Mouse (Mus musculus) liver, adult 2 months (tissue): Measurements from ENCODE around the gene Idnk. TPM values are rescaled to one million over a fixed set of nuclear protein-coding genes. Genes with fewer than 3 reads are reported as not detected.
A peak's percentile ranks its signal among the peaks of the same experiment; 100 is the strongest.

Source experiments
- DNase-seq: peaks from one replicate; pipeline ENCODE4 v3.0.0-alpha.2; 2011; ENCODE audit warnings: low read depth, low spot score; ENCODE audit errors: extremely low read depth
- H3K27ac ChIP-seq: fragments of 200-500 bp; replicated peaks from 2 replicates; pipeline ENCODE4 v1.5.1; 2012; ENCODE audit warnings: low read depth, mild to moderate bottlenecking, control low read depth, inconsistent platforms, low read length; ENCODE audit not compliant: insufficient read depth
- H3K27me3 ChIP-seq: fragments of 200-500 bp; 2 replicates; pipeline ENCODE4 v1.6.1; 2012; ENCODE audit warnings: mild to moderate bottlenecking, moderate library complexity, low read length, inconsistent platforms; ENCODE audit not compliant: control insufficient read depth, insufficient read depth
- H3K36me3 ChIP-seq: fragments of 200-500 bp; 2 replicates; pipeline ENCODE4 v1.6.1; 2012; ENCODE audit warnings: low read length, inconsistent platforms; ENCODE audit not compliant: control insufficient read depth, insufficient read depth
- H3K4me1 ChIP-seq: fragments of 200-500 bp; 2 replicates; pipeline ENCODE4 v1.6.1; 2011; ENCODE audit warnings: low read length; ENCODE audit not compliant: control insufficient read depth, insufficient read depth
- H3K4me3 ChIP-seq: fragments of 200-500 bp; 2 replicates; pipeline ENCODE4 v1.5.1; 2011; ENCODE audit warnings: low read depth, mild to moderate bottlenecking, control low read depth, low read length, moderate library complexity; ENCODE audit not compliant: insufficient read depth
- H3K79me2 ChIP-seq: fragments of 200-500 bp; 2 replicates; pipeline ENCODE4 v1.6.1; 2012; ENCODE audit warnings: inconsistent platforms, mild to moderate bottlenecking, low read length, moderate library complexity; ENCODE audit not compliant: control insufficient read depth, insufficient read depth
- H3K9ac ChIP-seq: fragments of 200-500 bp; 2 replicates; pipeline ENCODE4 v1.6.1; 2012; ENCODE audit warnings: low read depth, mild to moderate bottlenecking, control low read depth, inconsistent platforms, low read length
- CTCF ChIP-seq: fragments of 200-500 bp; IDR thresholded peaks from 2 replicates; pipeline ENCODE4 v1.5.1; 2011; ENCODE audit warnings: low read depth, low read length, control low read depth
- POLR2A ChIP-seq: fragments of 200-500 bp; IDR thresholded peaks from 2 replicates; pipeline ENCODE4 v1.6.1; 2011; ENCODE audit warnings: low read length, control low read depth; ENCODE audit not compliant: insufficient read depth; ENCODE audit errors: extremely low read depth
- WGBS: fragments of 180-500 bp; shearing (Covaris S2); methylation state at CpG from one replicate; pipeline ENCODE4 v1.1.7; 2018; 5-methylcytosine and 5-hydroxymethylcytosine counted together
- polyA plus RNA-seq: library from polyadenylated mRNA; depleted of rRNA; stranded (reverse); fragments of >200 nt; gene quantifications from 2 replicates; pipeline ENCODE4 v1.2.3, GENCODE M21; 2012
- total RNA-seq: library from RNA; depleted of rRNA; stranded (reverse); fragments of >200 nt; gene quantifications from 2 replicates; pipeline ENCODE4 v1.2.3, GENCODE M21; 2014

The Idnk gene
- total and polyA plus RNA-seq, 2 experiments = 26.9 to 34.5 TPM

DNA sequence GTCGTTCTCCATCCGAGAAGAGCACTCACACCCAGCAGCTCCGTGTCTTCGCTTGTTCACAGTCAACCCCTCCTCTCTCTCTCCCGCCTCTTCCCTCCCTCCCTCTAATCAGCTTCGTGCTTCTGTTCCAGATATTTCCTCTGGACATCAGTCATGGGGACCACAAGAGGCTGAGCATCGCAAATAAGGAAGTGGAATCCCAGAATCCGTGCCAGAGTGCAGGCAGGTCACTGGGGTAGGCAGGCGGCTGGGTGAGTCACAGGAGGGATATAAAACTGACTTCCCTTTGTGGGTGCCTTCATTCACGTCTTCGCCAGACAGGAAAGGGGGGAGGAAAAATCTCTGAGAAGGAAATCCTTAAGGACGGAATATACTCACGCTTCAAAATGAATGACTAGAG is 42.2 kb upstream of the Idnk start:
- H3K4me1 ChIP-seq = no peaks in the 10 kb centered on the region
- 68% methylated on average over 13 of the region's 13 CpGs for WGBS
- H3K27me3 ChIP-seq = no peaks in the 10 kb centered on the region
- no peaks in the 10 kb centered on the region for H3K36me3 ChIP-seq
- no peak overlapping the region for H3K9ac ChIP-seq
- TF ChIP-seq CTCF = no peak
- TF ChIP-seq POLR2A = no peak
- peak; percentile 46 for DNase-seq
- no peak overlapping the region for H3K4me3 ChIP-seq
- H3K27ac ChIP-seq = no peak overlapping the region
- peaks cover 19% of the 10 kb centered on the region; the same call in 1 of the 2 replicates for H3K79me2 ChIP-seq

DNA sequence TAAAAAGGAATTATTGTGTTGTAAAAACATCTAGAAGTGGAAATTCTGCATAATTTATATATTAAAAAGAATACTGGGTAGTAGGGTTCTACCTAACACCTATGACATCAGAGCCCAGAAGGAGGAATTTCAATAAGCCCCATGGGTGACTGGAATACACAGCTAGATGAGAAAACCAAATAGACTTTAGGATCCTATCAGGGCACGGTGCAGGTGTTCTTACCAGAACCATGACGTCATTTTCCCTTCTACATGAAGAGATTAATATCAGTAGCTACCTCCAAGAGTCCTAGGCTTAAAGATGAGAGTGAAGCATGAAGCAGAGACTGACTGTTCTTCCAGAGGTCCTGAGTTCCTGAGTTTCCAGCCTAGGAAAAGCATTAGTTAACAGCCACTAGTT is 40.6 kb upstream of the Idnk start:
- no peak for DNase-seq
- 72% methylated on average over 2 of the region's 2 CpGs for WGBS
- H3K4me1 ChIP-seq = peaks cover 3% of the 10 kb centered on the region; the same call in 1 of the 2 replicates
- no peak overlapping the region for H3K4me3 ChIP-seq
- H3K36me3 ChIP-seq = no peaks in the 10 kb centered on the region
- no peak for TF ChIP-seq CTCF
- TF ChIP-seq POLR2A = no peak
- H3K27ac ChIP-seq = no peak overlapping the region
- H3K27me3 ChIP-seq = no peaks in the 10 kb centered on the region
- H3K79me2 ChIP-seq = peaks cover 25% of the 10 kb centered on the region; the same call in 1 of the 2 replicates
- no peak overlapping the region for H3K9ac ChIP-seq

DNA sequence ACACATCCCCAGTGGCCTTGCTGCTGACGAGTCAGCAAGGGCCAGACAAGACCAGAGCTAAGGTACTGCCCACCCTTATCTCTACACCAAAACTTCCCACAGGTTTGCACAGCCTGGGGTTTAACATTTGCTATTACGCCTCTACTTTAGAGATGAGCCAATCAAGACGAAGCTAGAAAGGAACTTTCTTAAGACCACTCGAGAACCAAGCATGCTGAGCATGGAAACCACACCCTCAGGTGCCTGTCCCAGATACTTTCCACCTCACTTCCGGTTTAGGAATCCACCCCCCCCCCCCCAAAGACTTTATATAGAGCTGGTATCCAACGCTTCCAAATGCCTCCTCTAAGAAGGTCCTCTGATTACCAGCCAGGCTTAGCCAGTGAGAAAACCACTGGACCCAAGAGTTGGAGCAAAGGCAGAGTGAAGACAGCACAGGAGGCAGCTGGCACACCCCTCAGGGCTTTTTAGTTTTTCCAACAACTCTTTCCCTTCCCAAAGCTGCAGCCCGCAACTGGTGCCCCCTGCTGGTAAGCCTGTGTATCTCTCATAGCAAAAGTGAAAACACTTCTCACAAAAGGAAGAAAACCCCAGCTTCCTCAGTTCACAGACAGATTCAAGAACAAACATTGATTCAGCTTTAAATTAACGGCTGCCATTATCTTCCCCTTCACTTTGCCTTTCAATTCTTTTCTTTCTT is 40.0 kb upstream of the Idnk start:
- TF ChIP-seq POLR2A (no peak), CTCF (peak; percentile 74)
- Histone ChIP-seq H3K4me3 (no peak overlapping the region), H3K9ac (no peak overlapping the region), H3K27ac (no peak overlapping the region), H3K4me1 (peaks cover 7% of the 10 kb centered on the region), H3K36me3 (no peaks in the 10 kb centered on the region), H3K27me3 (no peaks in the 10 kb centered on the region), H3K79me2 (peaks cover 25% of the 10 kb centered on the region; the same call in 1 of the 2 replicates)
- no peak for DNase-seq
- 67% methylated on average over 8 of the region's 8 CpGs for WGBS

DNA sequence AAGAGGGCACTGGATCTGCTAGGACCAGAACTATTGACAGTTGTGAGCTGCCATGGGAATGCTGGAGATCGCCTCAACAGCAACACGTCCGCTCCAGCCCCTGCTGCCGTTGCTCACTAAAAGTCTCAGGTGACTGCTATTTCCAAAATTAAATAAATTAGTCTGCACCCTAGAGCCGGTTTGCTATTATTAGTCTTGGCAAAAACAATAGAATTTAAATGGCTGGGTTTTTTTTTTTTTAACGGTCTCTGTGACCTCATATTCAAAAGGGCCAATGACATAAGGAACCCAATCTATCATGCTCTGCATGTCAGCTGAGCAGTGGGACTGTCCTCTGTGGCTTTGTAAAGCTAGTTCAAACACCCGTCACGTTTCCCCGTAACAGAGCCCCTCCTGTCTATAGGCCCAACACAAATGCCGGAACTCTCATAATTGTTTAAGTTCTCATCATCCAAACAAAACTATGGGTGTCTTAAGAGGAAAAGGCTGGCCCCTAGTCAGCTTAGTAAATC is 34.6 kb upstream of the Idnk start:
- peak overlapping the region; percentile 46 for H3K4me3 ChIP-seq
- WGBS = 22% methylated on average over 10 of the region's 10 CpGs
- no peak for TF ChIP-seq CTCF
- 0 out of 2 replicates have a peak, but pooled peaks have one; percentile 10 for TF ChIP-seq POLR2A
- no peaks in the 10 kb centered on the region for H3K27me3 ChIP-seq
- peak overlapping the region; percentile 90 for H3K27ac ChIP-seq
- H3K4me1 ChIP-seq = peaks cover 19% of the 10 kb centered on the region
- DNase-seq = peak; percentile 76
- H3K36me3 ChIP-seq = peaks cover 2% of the 10 kb centered on the region; the same call in 1 of the 2 replicates
- peak overlapping the region; percentile 66 for H3K9ac ChIP-seq
- H3K79me2 ChIP-seq = peaks cover 24% of the 10 kb centered on the region

DNA sequence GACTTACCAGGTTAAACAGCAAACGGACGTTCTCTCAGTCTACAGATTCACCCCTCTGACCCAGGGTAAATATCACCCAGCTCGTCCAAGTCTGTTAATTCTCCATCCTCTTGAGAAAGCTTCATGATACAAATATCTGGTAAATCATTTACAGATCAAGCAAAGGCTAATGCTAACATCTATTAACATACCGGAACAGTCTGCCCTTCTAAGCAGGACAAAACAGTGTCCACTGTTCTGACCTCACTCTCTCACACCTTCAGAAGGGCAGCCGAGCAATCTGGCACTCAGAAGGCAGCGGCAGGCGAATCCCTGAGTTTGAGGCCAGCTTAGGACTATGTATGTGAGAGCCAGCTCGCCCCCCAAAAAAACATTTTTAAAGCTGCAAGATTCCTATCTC is 34.1 kb upstream of the Idnk start:
- peaks cover 27% of the 10 kb centered on the region for H3K79me2 ChIP-seq
- peaks cover 2% of the 10 kb centered on the region; the same call in 1 of the 2 replicates for H3K36me3 ChIP-seq
- no peaks in the 10 kb centered on the region for H3K27me3 ChIP-seq
- H3K4me3 ChIP-seq = peak overlapping the region; percentile 46; the same call in 1 of the 2 replicates
- DNase-seq = peak; percentile 99
- peaks cover 19% of the 10 kb centered on the region for H3K4me1 ChIP-seq
- 21% methylated on average over 8 of the region's 8 CpGs for WGBS
- TF ChIP-seq CTCF (no peak), POLR2A (no peak)
- H3K27ac ChIP-seq = peak overlapping the region; percentile 75
- H3K9ac ChIP-seq = no peak overlapping the region

DNA sequence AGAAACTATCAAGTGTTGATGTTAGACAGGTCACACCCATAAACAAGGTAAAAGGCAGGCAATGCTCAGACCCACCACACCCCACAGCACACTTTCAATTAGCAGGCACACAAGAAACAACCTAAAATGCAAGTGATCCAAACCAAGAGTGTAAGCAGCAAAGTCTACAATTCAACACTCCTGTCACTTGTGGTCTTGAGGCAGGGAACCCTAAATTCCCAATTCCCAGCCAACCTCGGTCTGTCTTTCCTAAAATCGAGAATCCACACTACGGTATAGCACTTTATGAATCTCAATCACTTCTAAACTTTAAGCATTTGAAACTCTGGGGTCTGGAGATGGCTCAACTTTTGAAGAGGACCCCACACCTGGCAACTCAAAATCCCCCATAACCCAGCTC is 33.2 kb upstream of the Idnk start:
- Histone ChIP-seq H3K4me1 (peaks cover 19% of the 10 kb centered on the region), H3K4me3 (no peak overlapping the region), H3K79me2 (peaks cover 24% of the 10 kb centered on the region), H3K27ac (peak overlapping the region; percentile 75; the same call in 1 of the 2 replicates), H3K36me3 (peaks cover 2% of the 10 kb centered on the region; the same call in 1 of the 2 replicates), H3K27me3 (no peaks in the 10 kb centered on the region), H3K9ac (no peak overlapping the region)
- DNase-seq = no peak
- TF ChIP-seq POLR2A = no peak
- no peak for TF ChIP-seq CTCF
- WGBS = 88% methylated on average over 3 of the region's 3 CpGs
